ENCODE assay signal across 22 mouse cellular contexts in genomic region chr1:82158466-82158865, GRCm38 (mm10).
A peak's percentile ranks its signal among the peaks of the same experiment; 100 is the strongest.
DNase-seq lines count a peak whose midpoint lies in the region; ATAC-seq and TF ChIP-seq lines count a peak whose summit lies in the region.
"Had no signal": no experiment of that assay in that cellular context is flagged by ENCODE, and none has a peak within 500 bp of the region (broad histone marks: within the 10 kb centered on the region; RNA-seq: fewer than 3 reads in every experiment).

No protein-coding gene starts in this region.

- no peak for TF ChIP-seq CTCF in forebrain, postnatal 0 days (IDR thresholded peaks at IDR 0.05; ENCODE audit: low read depth)
- TF ChIP-seq CTCF in left cerebral cortex, adult 2 months (IDR thresholded peaks at IDR 0.05) = no peak

- no peak overlapping the region for H3K9ac ChIP-seq in forebrain, postnatal 0 days
- no peak overlapping the region for H3K9ac ChIP-seq in forebrain, embryonic 14.5 days (ENCODE audit: low read length)
- H3K9ac ChIP-seq: embryonic facial prominence, embryonic 12.5 days; forebrain, embryonic 15.5 days; heart, embryonic 13.5 days; hindbrain, embryonic 13.5 days; intestine, embryonic 15.5 days; limb, embryonic 15.5 days; liver, postnatal 0 days had no signal

- H3K27me3 ChIP-seq in forebrain, postnatal 0 days (ENCODE audit: insufficient read depth, low read length) = no peaks in the 10 kb centered on the region
- no peaks in the 10 kb centered on the region for H3K27me3 ChIP-seq in forebrain, embryonic 14.5 days (replicated peaks; ENCODE audit: control insufficient read depth, insufficient read depth, low read length)
- H3K27me3 ChIP-seq: embryonic facial prominence, embryonic 12.5 days; forebrain, embryonic 15.5 days; hindbrain, embryonic 13.5 days; intestine, embryonic 15.5 days; limb, embryonic 15.5 days had no signal

- H3K4me2 ChIP-seq in forebrain, postnatal 0 days (ENCODE audit: low read depth) = no peak overlapping the region
- no peak overlapping the region for H3K4me2 ChIP-seq in forebrain, embryonic 14.5 days (ENCODE audit: low read length)
- H3K4me2 ChIP-seq: embryonic facial prominence, embryonic 12.5 days; forebrain, embryonic 15.5 days; heart, embryonic 13.5 days; hindbrain, embryonic 13.5 days; intestine, embryonic 15.5 days; limb, embryonic 15.5 days had no signal

- no peaks in the 10 kb centered on the region; the same call in 1 of the 2 replicates for H3K4me1 ChIP-seq in forebrain, postnatal 0 days (ENCODE audit: insufficient read depth)
- H3K4me1 ChIP-seq in forebrain, embryonic 14.5 days (ENCODE audit: control insufficient read depth, insufficient read depth, low read length) = no peaks in the 10 kb centered on the region
- H3K4me1 ChIP-seq: embryonic facial prominence, embryonic 12.5 days; forebrain, embryonic 15.5 days; hindbrain, embryonic 13.5 days; intestine, embryonic 15.5 days; limb, embryonic 15.5 days had no signal

- intact Hi-C loops in left cerebral cortex, postnatal 14 days (cut with DNase I) = no loop called here
- intact Hi-C loops in left cerebral cortex, adult 2 months (cut with DNase I) = no loop called here

- no peaks in the 10 kb centered on the region for H3K36me3 ChIP-seq in forebrain, postnatal 0 days (ENCODE audit: insufficient read depth)
- no peaks in the 10 kb centered on the region for H3K36me3 ChIP-seq in forebrain, embryonic 14.5 days (ENCODE audit: control insufficient read depth, insufficient read depth, low read length)
- H3K36me3 ChIP-seq: embryonic facial prominence, embryonic 12.5 days; forebrain, embryonic 15.5 days; heart, embryonic 13.5 days; hindbrain, embryonic 13.5 days; intestine, embryonic 15.5 days; limb, embryonic 15.5 days had no signal

- no peaks in the 10 kb centered on the region for H3K9me3 ChIP-seq in forebrain, postnatal 0 days (ENCODE audit: low read length)
- no peaks in the 10 kb centered on the region for H3K9me3 ChIP-seq in forebrain, embryonic 14.5 days (replicated peaks; ENCODE audit: control insufficient read depth, low read length)
- H3K9me3 ChIP-seq: embryonic facial prominence, embryonic 12.5 days; forebrain, embryonic 15.5 days; heart, embryonic 13.5 days; hindbrain, embryonic 13.5 days; intestine, embryonic 15.5 days; limb, embryonic 15.5 days had no signal

- WGBS in forebrain, postnatal 0 days = 34% methylated on average over 3 of the region's 3 CpGs
- WGBS in forebrain, embryonic 14.5 days = 64% methylated on average over 3 of the region's 3 CpGs

- peak; percentile 60; the same call in 1 of the 2 replicates for ATAC-seq in forebrain, postnatal 0 days
- no peak for ATAC-seq in forebrain, embryonic 14.5 days
- ATAC-seq: CD4-positive, CD25-positive, alpha-beta regulatory T cell, adult 4 months; forebrain, embryonic 15.5 days; intestine, embryonic 15.5 days; liver, postnatal 0 days had no signal

- DNase-seq in forebrain, postnatal 0 days = peak; percentile 24
- no peak for DNase-seq in forebrain, embryonic 14.5 days (ENCODE audit: low spot score)
- DNase-seq in left cerebral cortex, postnatal 14 days (ENCODE audit: low spot score in 2 of 2) = peak; percentile 14 to 46
- DNase-seq in left cerebral cortex, adult 2 months (ENCODE audit: extremely low spot score in 1 of 2, low spot score in 2 of 2) = no peak
- peak; percentile 1 for DNase-seq in right cerebral cortex, adult 18-20 months
- no peak for DNase-seq in right cerebral cortex, postnatal 36 days (ENCODE audit: low spot score in 2 of 2)
- DNase-seq in right cerebral cortex, postnatal 25 days = peak; percentile 14
- no peak for DNase-seq in cerebellum, adult 18-20 months
- DNase-seq: cerebellum, adult 8-10 months; heart, adult 11 months; kidney, adult 9 months; kidney, postnatal 25 days; liver, postnatal 0 days; lung, postnatal 14 days; thymus, postnatal 14 days had no signal

- no peak overlapping the region for H3K27ac ChIP-seq in forebrain, postnatal 0 days (ENCODE audit: low read depth, low read length)
- no peak overlapping the region for H3K27ac ChIP-seq in forebrain, embryonic 14.5 days (ENCODE audit: low read depth, low read length)
- H3K27ac ChIP-seq in left cerebral cortex, adult 2 months = no peak overlapping the region
- H3K27ac ChIP-seq: embryonic facial prominence, embryonic 12.5 days; forebrain, embryonic 15.5 days; heart, embryonic 13.5 days; hindbrain, embryonic 13.5 days; intestine, embryonic 15.5 days; limb, embryonic 15.5 days had no signal

- H3K4me3 ChIP-seq in forebrain, postnatal 0 days (ENCODE audit: low read depth, low read length) = no peak overlapping the region
- H3K4me3 ChIP-seq in forebrain, embryonic 14.5 days (ENCODE audit: low read depth, low read length) = no peak overlapping the region
- no peak overlapping the region for H3K4me3 ChIP-seq in left cerebral cortex, adult 2 months
- H3K4me3 ChIP-seq: embryonic facial prominence, embryonic 12.5 days; forebrain, embryonic 15.5 days; heart, embryonic 13.5 days; hindbrain, embryonic 13.5 days; intestine, embryonic 15.5 days; limb, embryonic 15.5 days had no signal

Comparison
In these comparisons a context has a peak if more than half of its experiments do, and no peak if none do; other contexts are left out.
1. DNase-seq: peak in forebrain, postnatal 0 days (single experiment), left cerebral cortex, postnatal 14 days (2 of 2), right cerebral cortex, adult 18-20 months (single experiment) and right cerebral cortex, postnatal 25 days (single experiment); none in forebrain, embryonic 14.5 days (single experiment), left cerebral cortex, adult 2 months (0 of 2), right cerebral cortex, postnatal 36 days (0 of 2) and cerebellum, adult 18-20 months (0 of 2).